Mouse (Mus musculus): ENCODE measurements around the gene Rock2. TPM values are rescaled to one million over a fixed set of nuclear protein-coding genes. Genes with fewer than 3 reads are reported as not detected.

Rock2 gene
- polyA plus RNA-seq, 1 experiment from 2014 or later: 5.3 TPM

DNA sequence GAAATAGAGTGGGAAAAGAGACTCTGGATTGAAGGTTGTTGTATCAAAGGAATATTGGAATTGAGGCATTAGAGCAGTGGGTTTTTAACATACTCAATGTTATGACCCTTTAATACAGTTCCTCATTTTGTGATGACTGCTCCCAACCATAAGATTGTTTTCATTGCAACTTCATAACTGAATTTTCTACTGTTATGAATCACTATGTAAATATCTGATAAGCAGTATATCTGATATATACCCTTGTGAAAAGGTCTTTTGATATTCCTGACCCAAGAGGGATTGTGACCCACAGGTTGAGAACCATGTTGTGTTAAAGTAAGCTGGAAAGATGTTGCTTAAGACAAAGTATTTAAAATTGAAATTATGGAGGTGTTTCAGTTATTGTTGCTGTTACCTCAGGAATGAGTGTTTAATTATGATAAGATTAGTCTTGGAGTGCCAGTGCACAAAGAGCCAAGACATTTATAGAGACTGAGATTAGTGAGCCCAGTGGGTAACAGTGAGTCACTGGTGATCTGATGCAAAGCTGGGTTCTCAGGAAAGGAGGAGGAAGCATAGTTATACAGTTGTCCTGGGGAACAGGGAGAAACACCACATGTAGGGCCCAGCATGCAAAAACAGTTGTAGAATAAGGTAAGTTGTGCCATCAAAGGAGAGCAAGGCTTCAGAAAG is 25.6 kb downstream of the Rock2 start:
- H3K9ac ChIP-seq (replicated peaks): no peak overlapping the region
- no peak overlapping the region for H3K4me2 ChIP-seq (ENCODE audit: low read depth, low read length)
- H3K36me3 ChIP-seq (replicated peaks; ENCODE audit: insufficient read depth, low read length): no peaks in the 10 kb centered on the region
- H3K4me3 ChIP-seq (ENCODE audit: low read depth, low read length): no peak overlapping the region
- no peak overlapping the region for H3K27ac ChIP-seq (ENCODE audit: low read depth)
- TF ChIP-seq CTCF (IDR thresholded peaks at IDR 0.05; ENCODE audit: low read depth) (no peak), EP300 (IDR thresholded peaks at IDR 0.05; ENCODE audit: low read depth) (no peak)
- peaks cover 4% of the 10 kb centered on the region for H3K4me1 ChIP-seq (ENCODE audit: insufficient read depth)
- H3K9me3 ChIP-seq (ENCODE audit: low read length): no peaks in the 10 kb centered on the region
- ATAC-seq (no peak), DNase-seq (no peak)
- no peaks in the 10 kb centered on the region for H3K27me3 ChIP-seq (ENCODE audit: insufficient read depth, low read length)

DNA sequence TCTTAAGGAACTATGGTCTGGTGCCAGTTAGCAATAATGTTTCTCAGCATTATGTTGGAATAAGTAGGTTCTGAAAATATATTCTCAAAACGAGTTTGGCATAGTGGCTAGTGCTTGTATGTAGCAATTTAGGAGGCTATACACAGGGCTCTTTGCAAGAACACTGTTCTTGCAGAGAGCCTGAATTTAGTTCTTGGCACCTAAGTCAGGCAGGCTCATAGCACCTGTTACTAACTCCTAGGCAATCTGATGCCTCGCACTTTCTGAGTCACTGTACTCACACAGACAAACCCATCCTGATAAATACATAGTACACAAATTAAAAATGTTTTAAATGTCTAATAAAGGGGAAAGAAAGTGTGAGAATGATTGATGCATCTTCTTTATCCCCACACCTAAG is 33.2 kb downstream of the Rock2 start:
- no peak for ATAC-seq
- H3K36me3 ChIP-seq (replicated peaks; ENCODE audit: insufficient read depth, low read length): 0 out of 2 replicates have a peak, but pooled peaks cover 10% of the 10 kb centered on the region
- H3K9ac ChIP-seq (replicated peaks): no peak overlapping the region
- H3K4me3 ChIP-seq (ENCODE audit: low read depth, low read length): no peak overlapping the region
- H3K4me2 ChIP-seq (ENCODE audit: low read depth, low read length): no peak overlapping the region
- no peak for DNase-seq
- H3K4me1 ChIP-seq (ENCODE audit: insufficient read depth): no peaks in the 10 kb centered on the region
- no peaks in the 10 kb centered on the region for H3K27me3 ChIP-seq (ENCODE audit: insufficient read depth, low read length)
- H3K9me3 ChIP-seq (ENCODE audit: low read length): no peaks in the 10 kb centered on the region
- TF ChIP-seq EP300 (IDR thresholded peaks at IDR 0.05; ENCODE audit: low read depth) (no peak), CTCF (IDR thresholded peaks at IDR 0.05; ENCODE audit: low read depth) (no peak)
- no peak overlapping the region for H3K27ac ChIP-seq (ENCODE audit: low read depth)
- 83% methylated on average over 2 of the region's 2 CpGs for WGBS (ENCODE audit: insufficient replicate concordance)

DNA sequence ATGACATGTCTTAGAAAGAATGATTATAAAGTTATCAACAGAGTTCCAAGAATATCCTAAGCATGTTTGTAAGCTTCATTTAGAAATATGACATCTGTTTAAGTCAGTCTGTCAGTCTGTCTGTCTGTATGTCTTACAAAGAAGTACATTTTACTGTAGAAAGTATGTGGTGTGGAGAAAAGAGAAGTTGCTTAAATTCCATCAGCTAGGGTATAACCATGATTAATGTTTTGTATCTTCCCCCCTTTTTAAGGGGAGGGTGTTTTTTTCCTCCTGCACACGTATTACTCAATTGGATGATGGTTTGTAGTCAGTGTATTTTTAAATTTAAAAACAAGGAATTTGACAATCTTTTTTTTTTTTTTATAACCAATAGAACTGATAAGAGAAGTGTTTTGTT is 39.7 kb downstream of the Rock2 start:
- Histone ChIP-seq H3K36me3 (replicated peaks; ENCODE audit: insufficient read depth, low read length) (0 out of 2 replicates have a peak, but pooled peaks cover 10% of the 10 kb centered on the region), H3K9ac (replicated peaks) (no peak overlapping the region), H3K4me3 (ENCODE audit: low read depth, low read length) (no peak overlapping the region), H3K9me3 (ENCODE audit: low read length) (no peaks in the 10 kb centered on the region), H3K27ac (ENCODE audit: low read depth) (no peak overlapping the region), H3K4me1 (ENCODE audit: insufficient read depth) (no peaks in the 10 kb centered on the region; the same call in 1 of the 2 replicates), H3K27me3 (ENCODE audit: insufficient read depth, low read length) (no peaks in the 10 kb centered on the region), H3K4me2 (ENCODE audit: low read depth, low read length) (no peak overlapping the region)
- 68% methylated on average over 1 of the region's 1 CpGs for WGBS (ENCODE audit: insufficient replicate concordance)
- ATAC-seq (no peak), DNase-seq (no peak)
- no peak for TF ChIP-seq EP300 (IDR thresholded peaks at IDR 0.05; ENCODE audit: low read depth)
- TF ChIP-seq CTCF (IDR thresholded peaks at IDR 0.05; ENCODE audit: low read depth): no peak

DNA sequence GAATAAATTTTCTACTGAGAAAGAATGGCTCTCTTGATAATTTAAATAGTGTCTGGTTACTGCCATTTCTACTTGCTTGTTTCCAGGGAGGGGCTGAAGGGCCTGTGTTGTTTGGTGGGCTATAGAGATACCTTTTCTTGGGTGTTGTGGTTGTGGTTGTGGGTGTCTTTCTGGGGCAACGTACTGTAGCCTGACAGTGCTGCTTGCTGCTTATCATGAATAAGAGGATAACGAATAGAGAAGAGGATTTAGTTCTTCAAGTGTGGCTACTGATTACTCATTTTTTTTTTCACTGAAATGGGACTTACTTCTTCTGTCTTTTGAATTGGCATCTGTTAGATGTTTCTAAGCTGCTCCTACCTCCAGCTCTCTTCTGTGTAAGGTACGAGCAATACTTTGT is 47.3 kb downstream of the Rock2 start:
- TF ChIP-seq CTCF (IDR thresholded peaks at IDR 0.05; ENCODE audit: low read depth) (no peak), EP300 (IDR thresholded peaks at IDR 0.05; ENCODE audit: low read depth) (no peak)
- no peak for ATAC-seq
- Histone ChIP-seq H3K4me2 (ENCODE audit: low read depth, low read length) (no peak overlapping the region), H3K9me3 (ENCODE audit: low read length) (no peaks in the 10 kb centered on the region), H3K4me3 (ENCODE audit: low read depth, low read length) (no peak overlapping the region), H3K36me3 (replicated peaks; ENCODE audit: insufficient read depth, low read length) (peaks cover 21% of the 10 kb centered on the region), H3K27ac (ENCODE audit: low read depth) (no peak overlapping the region), H3K4me1 (ENCODE audit: insufficient read depth) (no peaks in the 10 kb centered on the region), H3K9ac (replicated peaks) (no peak overlapping the region), H3K27me3 (ENCODE audit: insufficient read depth, low read length) (no peaks in the 10 kb centered on the region)
- 63% methylated on average over 3 of the region's 3 CpGs for WGBS (ENCODE audit: insufficient replicate concordance)
- DNase-seq: no peak

DNA sequence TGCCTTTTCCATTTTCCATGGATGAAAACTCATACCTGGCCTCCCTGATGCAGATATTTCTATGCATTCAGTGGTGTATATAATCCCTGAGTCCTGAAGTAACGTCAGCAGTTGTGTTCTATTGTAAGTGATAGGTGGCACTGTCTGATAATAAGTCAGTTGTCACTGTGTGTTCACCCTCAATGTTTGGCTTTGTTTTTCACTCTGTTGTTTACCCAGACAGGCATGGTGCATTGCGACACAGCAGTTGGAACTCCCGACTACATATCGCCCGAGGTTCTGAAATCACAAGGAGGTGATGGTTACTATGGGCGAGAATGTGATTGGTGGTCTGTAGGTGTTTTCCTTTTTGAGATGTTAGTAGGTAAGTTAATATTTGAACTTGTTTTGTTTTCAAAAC is 53.5 kb downstream of the Rock2 start:
- Histone ChIP-seq H3K4me3 (ENCODE audit: low read depth, low read length) (no peak overlapping the region), H3K9ac (replicated peaks) (no peak overlapping the region), H3K4me2 (ENCODE audit: low read depth, low read length) (no peak overlapping the region), H3K36me3 (replicated peaks; ENCODE audit: insufficient read depth, low read length) (peaks cover 24% of the 10 kb centered on the region), H3K27ac (ENCODE audit: low read depth) (peak overlapping the region; percentile 35; the same call in 1 of the 2 replicates), H3K27me3 (ENCODE audit: insufficient read depth, low read length) (no peaks in the 10 kb centered on the region), H3K4me1 (ENCODE audit: insufficient read depth) (no peaks in the 10 kb centered on the region; the same call in 1 of the 2 replicates), H3K9me3 (ENCODE audit: low read length) (no peaks in the 10 kb centered on the region)
- 57% methylated on average over 6 of the region's 6 CpGs for WGBS (ENCODE audit: insufficient replicate concordance)
- peak; percentile 93 for ATAC-seq
- TF ChIP-seq EP300 (IDR thresholded peaks at IDR 0.05; ENCODE audit: low read depth) (no peak), CTCF (IDR thresholded peaks at IDR 0.05; ENCODE audit: low read depth) (peak; percentile 37)
- DNase-seq: peak; percentile 44

DNA sequence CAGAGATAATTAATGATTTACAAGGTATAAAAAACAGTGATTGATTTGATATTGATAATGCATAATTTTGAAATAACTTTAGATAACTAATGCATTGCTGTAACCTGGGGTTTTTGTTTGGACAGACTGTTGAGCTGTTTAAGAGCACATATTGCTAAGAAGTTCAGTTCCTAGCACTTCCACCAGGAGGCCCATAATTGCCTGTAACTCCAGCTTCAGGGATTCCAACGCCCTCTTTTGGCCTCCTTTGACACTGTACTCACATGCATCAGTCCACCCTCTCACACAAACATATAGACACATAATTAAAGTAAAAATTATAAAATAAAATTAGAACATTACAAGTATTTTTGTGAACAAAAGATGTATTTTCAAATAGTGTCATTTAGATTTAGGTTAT is 64.2 kb downstream of the Rock2 start:
- Histone ChIP-seq H3K4me3 (ENCODE audit: low read depth, low read length) (no peak overlapping the region), H3K9me3 (ENCODE audit: low read length) (no peaks in the 10 kb centered on the region), H3K27ac (ENCODE audit: low read depth) (no peak overlapping the region), H3K27me3 (ENCODE audit: insufficient read depth, low read length) (no peaks in the 10 kb centered on the region), H3K4me2 (ENCODE audit: low read depth, low read length) (no peak overlapping the region), H3K9ac (replicated peaks) (no peak overlapping the region), H3K4me1 (ENCODE audit: insufficient read depth) (no peaks in the 10 kb centered on the region), H3K36me3 (replicated peaks; ENCODE audit: insufficient read depth, low read length) (peaks cover 49% of the 10 kb centered on the region)
- peak; percentile 20 for DNase-seq
- 76% methylated on average over 1 of the region's 1 CpGs for WGBS (ENCODE audit: insufficient replicate concordance)
- ATAC-seq: no peak
- TF ChIP-seq EP300 (IDR thresholded peaks at IDR 0.05; ENCODE audit: low read depth) (no peak), CTCF (IDR thresholded peaks at IDR 0.05; ENCODE audit: low read depth) (peak; percentile 62)
